Mouse (Mus musculus) cerebellum, adult 9-11 months (tissue): ENCODE data around the gene Slc30a7.

Experiments used
- DNase-seq: peaks from one replicate; pipeline ENCODE4 v3.0.0; 2022

The Slc30a7 gene

DNA sequence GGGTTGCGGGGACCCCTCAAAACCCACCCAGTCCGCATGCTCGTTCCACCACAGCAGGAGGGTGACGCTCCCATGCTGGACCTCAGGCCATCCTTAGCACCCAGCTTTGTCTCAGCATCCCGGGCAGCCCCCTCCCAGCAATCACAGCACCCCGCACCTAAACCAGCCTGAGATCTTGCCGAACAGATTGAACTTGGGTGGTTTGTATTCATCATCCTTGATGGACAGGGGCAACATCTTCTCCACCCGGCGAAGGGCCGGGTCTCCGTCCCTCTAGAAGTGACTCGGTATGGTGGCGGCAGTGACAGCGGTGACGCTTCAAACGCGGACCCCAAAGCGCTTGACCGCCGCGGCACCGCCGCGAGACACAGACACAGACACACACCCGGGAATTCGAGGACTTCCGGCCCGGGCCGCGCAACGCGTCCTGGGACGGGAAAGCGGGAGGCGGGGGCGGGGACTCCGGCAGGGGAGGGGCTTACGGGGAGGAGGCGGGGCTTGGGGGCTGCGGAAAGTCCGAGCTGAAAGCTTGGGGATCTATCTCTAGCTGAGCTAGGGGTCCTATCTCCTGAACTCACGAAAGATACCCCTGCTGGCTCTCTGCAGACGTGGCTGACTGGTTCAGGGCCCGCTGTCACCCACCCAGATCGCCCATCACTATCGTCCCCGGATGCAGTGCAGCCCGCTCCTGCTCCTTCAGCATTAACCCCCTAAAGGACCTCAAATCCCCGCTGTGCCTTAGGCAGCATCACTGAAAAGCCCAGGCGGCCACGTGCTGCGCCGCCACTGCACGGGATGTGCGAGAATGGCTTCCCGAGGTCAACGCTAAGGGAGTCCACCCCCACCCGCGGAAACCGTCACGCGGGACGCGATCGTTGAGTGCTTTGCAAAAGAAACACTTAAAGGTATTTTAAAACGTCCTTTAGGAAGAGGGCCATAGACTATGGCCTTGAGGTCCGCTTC lies at the start of gene Slc30a7, which contains the start of gene Extl2:
Gene Slc30a7 (minus strand): TSS at position 429 of the 963 bp plus-strand sequence.
Gene Extl2 (plus strand): TSS at position 485 of the 963 bp plus-strand sequence.
- peak; percentile 88 for DNase-seq

DNA sequence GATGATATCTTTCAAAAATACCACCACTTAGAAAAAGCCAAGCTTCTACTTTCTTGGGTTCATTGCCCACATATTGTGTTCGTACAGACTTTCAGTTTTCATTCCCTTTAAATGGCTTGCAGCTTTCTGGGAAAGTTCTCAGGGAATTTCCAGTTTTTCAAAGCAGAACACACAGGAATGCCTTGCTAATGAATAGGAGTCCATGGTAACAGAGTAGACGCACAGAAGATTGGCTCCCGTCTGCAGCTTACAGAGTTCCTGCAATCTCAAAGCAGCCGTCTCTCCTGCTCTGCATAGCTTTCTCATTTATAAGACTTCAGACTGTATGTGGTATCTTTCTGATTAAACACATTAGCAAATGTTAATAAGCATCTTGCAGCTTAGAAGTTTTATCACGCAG lies 39.8 kb upstream of the Slc30a7 start:
- no peak for DNase-seq

DNA sequence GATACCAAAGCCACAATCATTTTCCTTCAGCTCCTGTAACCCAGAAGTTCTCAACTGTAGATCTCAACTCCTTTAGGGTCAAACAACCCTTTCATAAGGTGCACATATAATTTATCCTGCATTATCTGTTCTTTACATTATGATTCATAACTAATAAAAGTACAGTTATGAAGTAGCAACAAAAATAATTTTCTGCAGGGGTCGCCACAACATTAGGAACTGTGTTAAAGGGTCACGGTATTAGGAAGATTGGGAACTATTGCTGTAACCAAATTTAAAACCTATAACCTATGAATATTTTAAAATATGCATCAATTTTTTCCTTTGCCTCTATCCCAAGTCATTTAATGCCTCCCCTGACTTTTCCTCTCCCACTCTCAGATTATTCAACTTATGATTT lies 38.8 kb upstream of the Slc30a7 start:
- no peak for DNase-seq

DNA sequence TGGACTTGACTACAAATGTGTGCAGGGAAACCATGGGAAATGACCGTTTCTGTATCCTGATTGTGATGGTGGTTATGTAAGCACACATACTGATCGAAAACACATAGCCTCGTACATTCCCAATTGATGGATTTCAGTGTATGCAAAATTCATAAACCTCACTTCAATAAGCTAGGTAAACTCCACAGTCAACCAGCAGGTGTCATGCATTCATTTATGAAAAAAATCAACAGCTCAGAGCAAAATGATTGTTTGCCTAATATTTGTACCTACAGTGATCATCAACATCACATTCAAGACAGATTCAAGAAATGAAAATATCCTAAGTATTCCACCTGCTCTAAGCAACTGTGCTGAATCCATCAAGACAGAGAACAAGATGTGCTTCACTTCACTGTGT lies 33.6 kb upstream of the Slc30a7 start:
- no peak for DNase-seq

DNA sequence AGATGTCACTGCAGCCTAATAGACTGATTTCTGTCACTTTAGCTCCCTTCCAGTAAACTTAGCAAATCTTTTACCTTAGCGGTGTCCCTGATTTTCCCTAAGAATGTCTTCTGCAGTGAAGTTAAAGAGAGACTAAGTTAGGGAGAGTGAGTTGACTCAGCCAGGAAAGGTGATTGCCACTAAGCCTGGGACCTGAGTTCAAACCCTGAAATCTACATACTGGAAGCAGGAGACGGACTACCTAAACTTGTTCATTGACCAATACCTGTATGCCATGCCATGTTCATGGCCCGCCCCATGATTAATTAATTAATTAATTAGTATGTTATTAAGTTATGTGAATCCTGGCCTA lies 26.6 kb upstream of the Slc30a7 start:
- no peak for DNase-seq

DNA sequence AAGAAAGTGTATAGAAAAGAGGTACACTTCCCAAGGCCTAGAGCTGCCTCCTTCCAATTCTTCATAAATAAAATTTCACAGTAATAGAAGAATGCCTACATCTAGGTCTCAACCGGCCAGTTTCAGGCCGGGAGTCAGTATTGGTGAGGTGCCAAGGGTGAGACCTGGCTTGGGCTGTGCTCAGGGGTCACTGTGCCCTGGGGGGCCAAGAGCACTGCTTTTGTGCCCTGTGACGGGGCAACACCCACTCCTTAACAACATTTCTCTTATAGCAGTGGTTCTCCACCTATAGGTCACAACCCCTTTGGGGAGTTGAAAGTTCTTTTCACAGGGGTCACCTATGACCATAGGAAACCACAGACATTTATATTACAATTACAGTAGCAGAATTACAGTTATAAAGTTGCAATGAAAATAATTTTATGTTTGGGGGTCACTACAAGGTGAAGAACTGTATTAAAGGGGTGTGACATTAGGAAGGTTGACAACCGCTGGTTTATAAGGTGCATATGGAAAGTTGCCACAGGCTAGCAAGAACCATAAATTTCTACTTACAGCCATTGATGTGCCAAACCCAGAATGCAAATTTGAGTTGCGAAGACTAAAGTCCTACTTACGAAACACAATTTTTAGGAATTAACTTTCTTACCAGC lies 26.1 kb upstream of the Slc30a7 start:
- peak; percentile 32 for DNase-seq

DNA sequence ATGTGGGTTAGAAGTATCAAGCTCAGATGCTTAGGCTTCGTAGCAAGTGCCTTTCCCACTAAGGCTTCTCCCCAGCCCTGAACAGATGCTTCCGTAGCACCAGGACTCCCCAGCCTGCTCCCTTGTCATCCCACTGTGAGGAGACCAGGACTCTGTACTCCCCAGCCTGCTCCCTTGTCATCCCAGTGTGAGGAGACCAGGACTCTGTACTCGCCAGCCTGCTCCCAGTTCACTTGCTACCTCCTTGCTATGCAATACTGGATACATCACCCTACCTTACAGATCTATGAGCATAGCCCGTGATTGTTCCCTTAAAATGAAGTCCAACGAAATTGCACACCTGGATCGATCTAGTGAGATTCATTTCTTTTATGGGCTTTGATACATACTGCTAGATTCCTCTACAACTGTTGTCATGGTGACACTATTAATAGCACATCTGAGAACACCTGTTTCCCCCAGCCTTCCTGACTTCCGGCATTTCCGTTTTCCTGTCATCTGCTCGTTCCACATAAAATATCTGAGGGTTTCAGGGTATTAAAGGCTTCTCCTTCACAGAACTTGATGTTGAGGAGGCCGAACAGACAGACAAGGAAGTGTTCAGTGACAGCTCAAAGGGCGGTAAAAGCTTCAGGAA lies 23.1 kb upstream of the Slc30a7 start:
- DNase-seq = no peak

DNA sequence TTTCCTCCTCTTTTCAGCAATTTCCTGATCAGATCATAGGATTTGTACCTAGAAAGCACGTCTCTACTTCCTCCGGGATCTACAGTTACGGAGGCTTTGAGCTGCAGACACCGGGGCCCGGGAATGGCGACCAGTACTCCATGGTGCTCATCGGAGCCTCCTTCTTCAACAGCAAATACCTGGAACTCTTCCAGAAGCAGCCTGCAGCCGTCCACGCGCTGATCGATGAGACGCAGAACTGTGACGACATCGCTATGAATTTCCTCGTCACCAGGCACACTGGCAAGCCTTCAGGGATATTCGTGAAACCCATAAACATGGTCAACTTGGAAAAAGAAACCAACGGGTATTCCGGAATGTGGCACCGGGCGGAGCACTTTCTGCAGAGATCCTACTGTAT lies 19.8 kb upstream of the Slc30a7 start:
- DNase-seq = peak; percentile 60

DNA sequence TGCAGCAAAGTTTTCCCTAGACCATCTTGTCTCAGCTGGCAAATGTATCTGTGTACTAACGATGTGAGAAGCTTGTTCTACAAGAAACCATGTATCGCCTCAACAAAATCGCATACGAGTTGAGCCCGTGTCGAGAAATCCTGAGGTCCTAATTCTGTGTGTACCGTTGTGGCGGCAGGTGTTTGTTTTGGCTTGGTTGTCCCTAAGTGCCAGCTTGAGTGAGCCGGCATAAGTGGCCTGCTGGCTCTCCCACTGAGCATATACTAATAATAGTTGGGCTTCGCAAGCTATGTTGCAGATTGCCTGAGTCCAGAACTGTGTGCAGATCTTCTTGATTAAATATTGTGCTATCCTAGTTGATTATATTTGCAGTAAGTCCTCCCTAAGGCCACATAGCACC lies 18.5 kb upstream of the Slc30a7 start:
- peak; percentile 91 for DNase-seq

DNA sequence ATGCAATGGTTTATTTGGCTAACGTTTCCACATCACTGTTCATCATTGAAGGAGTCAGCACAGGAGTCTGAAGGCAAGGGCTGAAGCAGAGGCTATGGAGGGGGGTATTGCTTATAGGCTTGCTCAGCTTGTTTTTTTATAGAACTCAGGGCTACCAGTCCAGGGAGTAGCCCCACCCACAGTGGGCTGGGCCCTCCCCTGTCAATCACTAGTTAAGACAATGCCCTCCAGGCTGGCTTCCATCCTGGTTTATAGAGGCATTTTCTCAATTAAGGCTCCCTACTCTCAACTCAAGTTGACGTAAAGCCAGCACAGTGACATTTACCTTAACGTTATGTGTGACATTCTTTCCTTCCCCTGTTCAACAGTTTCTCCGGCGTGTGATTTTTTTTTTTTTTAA lies 17.5 kb upstream of the Slc30a7 start:
- DNase-seq = peak; percentile 60

DNA sequence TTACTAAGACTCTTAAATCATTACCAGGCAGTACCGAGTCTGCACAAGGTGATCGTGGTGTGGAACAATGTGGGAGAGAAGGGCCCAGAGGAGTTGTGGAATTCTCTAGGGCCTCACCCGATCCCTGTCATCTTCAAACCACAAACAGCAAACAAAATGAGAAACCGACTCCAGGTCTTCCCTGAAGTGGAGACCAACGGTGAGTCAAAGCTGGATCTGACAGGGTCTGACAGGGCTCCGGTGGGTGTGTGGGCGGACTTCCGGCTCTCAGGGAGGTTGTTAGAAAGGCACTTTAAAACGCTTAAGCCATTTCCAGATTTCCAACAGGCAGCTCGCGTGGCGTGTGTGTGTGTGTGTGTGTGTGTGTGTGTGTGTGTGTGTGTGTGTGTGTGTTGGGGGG lies 17.0 kb upstream of the Slc30a7 start:
- DNase-seq = no peak

DNA sequence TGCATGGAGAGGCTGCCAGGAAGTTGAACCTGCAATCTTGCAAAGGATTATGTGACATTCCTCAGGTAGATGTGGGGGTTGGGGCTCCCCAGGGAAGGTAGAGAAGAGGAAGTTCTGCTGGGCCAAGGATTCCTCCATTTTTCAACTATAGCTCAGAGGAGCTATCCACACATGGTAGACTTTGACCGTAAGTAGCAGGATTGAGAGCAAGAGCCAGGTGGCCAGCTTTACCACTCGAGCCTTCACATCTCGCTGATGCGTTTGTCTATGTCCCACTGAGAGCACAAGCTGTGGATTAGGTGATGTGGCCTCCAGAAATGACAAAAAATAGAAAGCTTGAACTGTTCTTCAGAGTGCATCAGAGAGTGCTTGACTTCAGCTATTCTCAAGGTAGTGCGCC lies 11.9 kb upstream of the Slc30a7 start:
- peak; percentile 51 for DNase-seq

DNA sequence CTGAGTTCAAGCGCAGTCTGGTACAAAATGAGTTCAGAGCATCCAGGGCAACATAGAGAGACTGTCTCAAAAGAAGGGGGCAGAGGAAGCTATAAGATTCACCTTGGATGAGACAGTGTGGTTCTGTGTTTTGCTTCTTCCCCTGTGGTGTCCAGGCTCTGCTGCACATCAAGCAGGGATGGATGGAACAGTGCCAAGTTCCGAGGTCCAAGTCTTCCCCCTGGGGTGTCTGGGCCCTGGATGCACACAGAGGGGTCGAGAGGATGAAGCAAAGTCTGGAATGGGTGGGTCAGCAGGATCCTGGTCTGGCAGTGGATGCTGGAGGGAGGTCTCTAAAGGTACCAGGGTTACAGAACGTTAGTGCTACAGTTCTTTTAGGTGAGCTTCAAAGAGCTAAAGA lies 11.4 kb upstream of the Slc30a7 start:
- peak; percentile 71 for DNase-seq

DNA sequence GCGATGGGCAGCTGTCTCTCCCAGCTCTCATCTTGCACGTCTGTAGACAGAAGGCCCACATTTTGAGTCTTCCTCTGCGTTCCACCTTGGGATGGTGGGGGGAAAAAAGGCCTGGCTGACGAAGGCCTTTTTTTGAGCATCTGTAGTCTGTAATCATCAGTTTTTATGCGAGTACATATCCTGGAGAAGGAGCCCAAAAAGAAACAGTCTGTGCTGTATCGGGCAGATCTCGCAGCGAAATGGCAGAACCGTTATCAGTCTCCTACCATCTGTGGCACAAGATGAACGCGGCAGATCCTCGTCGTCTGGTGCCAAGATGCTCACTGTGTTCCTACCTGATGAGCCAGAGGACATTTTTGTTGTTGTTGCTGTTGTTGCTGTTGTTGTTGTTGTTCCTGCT lies 8.9 kb upstream of the Slc30a7 start:
- peak; percentile 84 for DNase-seq

DNA sequence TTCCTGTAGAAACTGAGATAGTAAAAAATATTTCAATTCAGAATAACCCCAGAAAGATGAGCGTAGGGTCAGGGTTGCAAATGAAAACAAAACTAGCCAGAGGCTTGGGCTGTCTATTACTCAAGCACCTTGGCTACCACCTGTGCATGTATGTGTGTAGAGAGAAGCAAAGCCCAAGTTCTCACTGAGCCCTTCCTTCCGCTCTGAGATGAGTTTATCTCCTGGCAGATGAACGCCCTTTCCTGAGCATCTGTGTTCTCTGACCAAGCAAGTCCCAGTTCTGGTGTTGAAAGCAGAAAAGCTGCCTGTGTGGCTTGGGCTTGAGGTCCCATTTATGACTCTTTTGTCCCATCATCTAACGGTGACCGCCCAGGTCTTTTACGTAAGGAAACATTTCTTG lies 7.7 kb upstream of the Slc30a7 start:
- DNase-seq = peak; percentile 34

DNA sequence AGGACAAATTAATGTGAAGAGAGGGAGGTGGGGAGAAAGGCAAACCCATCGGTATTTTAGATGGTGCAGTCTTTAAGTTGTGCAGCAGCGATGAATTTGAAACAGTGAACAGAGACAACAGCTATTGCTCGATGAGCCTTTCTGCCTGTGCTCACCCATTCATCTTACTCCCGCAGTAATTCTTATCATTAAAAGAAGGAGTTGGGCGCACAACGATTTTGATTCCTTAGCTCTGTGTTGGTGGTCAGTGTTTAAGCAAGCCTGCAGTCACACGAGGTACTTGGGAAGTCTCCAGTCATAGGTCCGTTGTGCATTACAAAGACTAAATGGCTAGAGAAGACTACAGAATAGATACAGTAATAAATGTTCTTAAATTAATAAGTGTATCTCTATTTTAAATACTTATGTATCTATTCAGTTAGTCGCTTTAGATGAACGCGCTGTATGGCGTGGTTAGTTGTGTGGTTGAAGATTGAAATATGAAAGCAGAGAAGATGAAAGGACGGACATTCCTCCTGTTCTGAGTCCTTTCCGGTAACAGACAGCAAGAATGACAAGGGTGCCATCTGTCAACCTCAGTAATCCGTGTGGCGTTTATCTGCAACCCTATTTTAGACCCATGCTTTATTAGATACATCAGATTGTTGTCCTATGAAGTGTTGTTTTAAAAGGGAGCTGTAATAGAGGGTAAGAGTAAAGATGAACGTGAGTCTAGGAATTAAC lies 2.6 kb upstream of the Slc30a7 start:
- DNase-seq = peak; percentile 68

DNA sequence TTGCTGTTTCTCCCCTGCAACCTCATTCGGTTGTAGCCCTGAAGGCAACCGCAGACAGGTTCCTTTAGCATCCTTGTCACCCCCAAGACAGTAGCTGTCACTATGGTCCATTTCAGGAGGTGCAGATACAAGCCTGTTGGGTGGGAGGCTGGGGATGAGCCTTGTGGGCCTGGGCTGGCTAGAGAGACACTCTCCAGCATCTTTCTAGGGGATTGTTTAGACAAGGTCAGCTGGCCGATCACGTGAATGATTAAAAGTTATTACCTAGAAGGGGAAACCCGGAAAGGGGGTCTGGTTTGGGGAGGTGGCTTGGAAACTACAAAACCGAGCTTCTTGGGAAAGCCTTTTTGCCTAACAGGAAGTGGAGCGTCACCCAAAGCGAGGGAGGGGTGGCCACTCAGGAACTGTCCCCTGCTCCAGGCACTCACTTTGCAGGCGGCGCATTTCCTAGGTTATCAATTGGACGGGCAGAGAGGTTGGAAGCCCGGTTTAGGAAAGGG lies 785 bp upstream of the Slc30a7 start:
- DNase-seq = peak; percentile 91

DNA sequence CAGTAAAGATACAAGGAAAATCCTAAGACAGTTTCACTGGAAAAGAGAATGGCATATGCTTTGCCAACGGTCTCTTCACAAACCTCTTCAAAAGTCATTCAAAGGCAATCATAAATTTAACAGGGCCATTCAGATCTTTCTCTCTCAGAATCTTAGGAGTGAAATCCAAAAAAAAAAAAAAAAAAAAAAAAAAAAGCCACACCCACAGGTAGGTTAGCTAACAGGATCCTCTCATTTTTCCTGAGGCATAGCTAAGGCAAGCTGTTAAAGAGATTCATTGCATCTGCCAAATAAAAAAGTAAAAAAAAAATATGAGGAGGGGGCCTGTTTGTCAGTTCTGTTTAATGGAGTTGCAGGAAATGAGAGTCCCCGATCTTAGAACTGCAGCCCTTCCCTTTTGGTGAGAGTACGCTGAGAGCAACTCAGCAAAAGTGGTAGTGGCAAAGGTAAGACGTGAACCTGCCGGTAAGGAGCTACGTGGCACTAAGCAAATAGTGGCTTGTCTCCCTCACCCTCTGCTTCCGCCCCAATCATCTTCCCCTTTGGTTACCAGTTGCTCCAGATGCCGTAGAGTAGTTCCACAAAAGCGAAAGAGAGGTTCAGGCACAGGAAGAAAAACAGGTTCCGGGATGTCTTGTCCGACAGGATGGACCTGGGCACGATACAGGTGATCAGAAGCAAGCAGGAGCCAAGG lies 775 bp downstream of the Slc30a7 start:
- DNase-seq = no peak

DNA sequence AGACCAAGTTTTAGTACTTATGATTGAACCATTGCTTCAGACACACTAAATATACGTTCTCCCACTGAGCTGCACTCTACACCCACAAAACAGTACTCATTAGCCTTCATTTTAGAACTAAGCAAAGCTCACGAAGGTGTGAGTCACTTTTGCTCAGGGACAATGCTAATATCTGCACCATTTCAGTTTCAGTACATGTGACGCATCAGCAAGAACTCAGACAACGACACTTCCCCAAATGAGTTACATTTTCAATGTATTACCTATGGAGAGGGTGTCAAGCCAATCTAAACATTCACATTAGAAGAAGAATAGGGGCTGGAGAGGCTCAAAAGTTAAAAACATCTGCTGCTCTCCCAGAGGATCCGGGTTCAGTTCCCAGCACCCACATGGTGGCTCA lies 10.3 kb downstream of the Slc30a7 start:
- DNase-seq = no peak

DNA sequence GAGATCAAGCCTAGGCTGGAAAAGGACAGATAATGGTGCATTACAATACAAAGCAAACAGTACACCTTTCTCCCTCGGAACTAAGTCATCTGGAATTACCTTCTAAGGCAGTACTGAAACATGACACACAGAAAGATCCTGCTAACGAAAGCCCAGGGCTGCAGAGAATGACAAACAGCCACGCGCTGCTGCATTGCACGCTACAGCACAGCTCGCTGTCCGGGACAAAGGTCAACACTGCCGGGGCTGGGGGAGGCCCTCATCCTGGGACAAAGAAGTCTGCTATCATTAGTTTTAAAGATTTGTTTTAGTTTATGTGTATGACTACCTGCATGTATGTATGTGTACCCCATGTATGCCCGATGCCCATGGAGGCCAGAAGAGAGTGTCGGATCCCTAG lies 14.2 kb downstream of the Slc30a7 start:
- DNase-seq = no peak

DNA sequence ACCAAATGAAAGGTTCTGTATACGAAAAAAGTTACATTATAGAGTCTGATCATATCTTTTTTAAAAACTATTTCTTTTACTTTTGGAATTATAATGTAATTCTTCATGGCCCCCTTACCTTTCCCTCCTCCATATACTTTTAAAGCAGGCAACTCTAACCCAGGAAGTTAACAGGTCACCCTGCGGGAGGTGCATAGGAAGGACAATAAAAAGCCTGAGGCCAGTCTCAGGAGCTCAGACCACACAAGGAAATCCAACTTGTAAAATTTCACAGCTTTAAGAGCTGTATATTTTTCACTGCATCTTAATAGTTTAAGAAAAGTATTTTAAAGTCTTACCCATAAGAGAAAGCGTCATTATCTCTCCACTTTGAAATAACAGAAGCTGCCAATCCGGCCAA lies 14.6 kb downstream of the Slc30a7 start:
- DNase-seq = no peak

DNA sequence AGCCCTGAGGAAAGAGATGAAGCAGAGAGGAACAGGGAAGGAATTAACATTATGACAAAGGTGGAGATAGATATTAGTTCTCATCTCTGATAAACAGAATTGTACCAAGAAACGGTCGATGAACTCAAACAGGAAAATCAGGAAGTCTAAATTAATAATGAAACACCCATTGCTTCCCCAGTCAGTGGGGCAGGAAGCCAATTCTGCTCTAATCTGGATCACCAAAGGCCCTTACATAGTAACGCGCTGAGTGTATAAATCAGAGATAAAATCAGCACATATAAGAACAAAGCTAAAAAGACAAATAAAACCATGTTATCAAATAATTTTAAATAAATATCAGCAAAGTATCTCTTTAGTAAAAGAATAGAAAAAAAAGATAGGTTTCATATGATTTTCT lies 15.1 kb downstream of the Slc30a7 start:
- no peak for DNase-seq
